Comparison of ENCODE assay signal across 8 mouse cellular contexts in the genomic region with DNA sequence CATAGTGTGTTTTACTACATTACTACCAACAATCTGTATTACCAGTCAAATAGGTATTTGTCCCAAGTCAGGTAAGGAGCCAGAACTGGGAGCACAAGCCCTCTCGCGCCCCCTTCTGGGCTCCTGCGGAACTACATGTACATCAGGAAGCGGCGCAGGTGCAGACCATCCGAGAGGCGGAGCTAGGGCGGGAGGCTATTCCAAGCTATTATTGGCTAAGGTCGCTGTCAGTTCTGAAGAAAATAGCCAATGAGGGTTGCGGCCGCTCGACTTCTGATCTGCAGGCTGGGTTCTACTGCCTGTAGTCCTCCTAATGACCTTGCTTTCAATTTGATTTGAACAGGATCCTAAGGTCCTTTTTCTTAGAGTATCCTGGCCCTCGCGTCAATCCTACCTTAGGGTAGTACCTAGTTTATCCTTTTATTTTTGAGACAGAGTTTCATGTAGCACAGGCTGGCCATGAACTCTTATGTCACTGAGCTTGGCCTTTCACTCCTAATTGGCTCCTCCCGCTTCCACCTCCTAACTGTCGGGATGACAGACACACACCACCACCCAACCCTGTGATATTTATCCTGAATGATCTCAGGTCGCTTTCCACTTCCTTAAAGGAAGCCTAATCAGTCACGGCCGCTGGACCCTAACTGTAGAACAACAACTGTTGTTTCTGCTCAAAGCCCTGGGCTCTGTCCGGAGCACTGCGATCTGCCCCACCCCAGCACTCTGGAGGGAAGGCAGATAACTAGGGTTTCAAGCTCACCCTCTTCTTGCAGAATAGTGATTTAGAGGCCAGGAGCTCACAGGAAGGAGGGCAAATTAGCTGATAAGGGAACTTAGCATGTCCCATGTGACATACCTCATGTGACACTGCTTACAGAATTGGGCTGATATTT. TPM values are rescaled to one million over a fixed set of nuclear protein-coding genes. Genes with fewer than 3 reads are reported as not detected.
A peak's percentile ranks its signal among the peaks of the same experiment; 100 is the strongest.
DNase-seq lines count a peak whose midpoint lies in the region; ATAC-seq and TF ChIP-seq lines count a peak whose summit lies in the region.

No protein-coding gene starts in this region.

- peak overlapping the region; percentile 27 for H3K4me3 ChIP-seq in hindbrain, embryonic 15.5 days

- peak overlapping the region; percentile 51 for H3K4me2 ChIP-seq in hindbrain, embryonic 15.5 days

- in situ Hi-C loops in Patski (cut with MboI; ENCODE audit: low pct_unique_long_range_greater_than_20kb) = no loop called here

- CTCF ChIA-PET in Patski (lab: Charles Lee) = interaction anchor here (0.6 to 2.7 kb wide), 30 partner anchors 9 to 317 kb away, joined by 3 to 14 read pairs (median 4); partner anchors contain the start of gene Slc44a2

- H3K4me1 ChIP-seq in hindbrain, embryonic 15.5 days (replicated peaks) = peaks cover 16% of the 10 kb centered on the region

- no peaks in the 10 kb centered on the region for H3K36me3 ChIP-seq in hindbrain, embryonic 15.5 days

- no peaks in the 10 kb centered on the region for H3K9me3 ChIP-seq in hindbrain, embryonic 15.5 days

- no peak overlapping the region for H3K27ac ChIP-seq in hindbrain, embryonic 15.5 days (replicated peaks)

- H3K27me3 ChIP-seq in Patski = no peaks in the 10 kb centered on the region
- H3K27me3 ChIP-seq in hindbrain, embryonic 15.5 days = no peaks in the 10 kb centered on the region

- peak overlapping the region; percentile 1; the same call in 1 of the 2 replicates for H3K9ac ChIP-seq in hindbrain, embryonic 15.5 days

- POLR2A ChIA-PET in Patski (lab: Charles Lee) = no interaction called here

- DNase-seq in Patski (ENCODE audit: low read depth, low spot score) = peak; percentile 70
- DNase-seq in cerebellum, postnatal 25 days = peak; percentile 98 to 99
- peak; percentile 95 to 96 for DNase-seq in frontal cortex, postnatal 25 days (ENCODE audit: low spot score in 2 of 2)
- peak; percentile 90 for DNase-seq in left cerebral cortex, adult 11 months (ENCODE audit: low spot score)
- peak; percentile 91 to 95 for DNase-seq in lung, postnatal 4 days
- DNase-seq in retina, postnatal 7 days (ENCODE audit: low read depth, low spot score) = peak; percentile 84
- DNase-seq in urinary bladder, adult 2 months (ENCODE audit: low spot score) = peak; percentile 85

- peak; percentile 92 for ATAC-seq in Patski
- ATAC-seq in hindbrain, embryonic 15.5 days (ENCODE audit: low FRiP score, low read depth) = peak; percentile 91

- 16% methylated on average over 21 of the region's 21 CpGs for WGBS in hindbrain, embryonic 15.5 days

- peak; percentile 98 for TF ChIP-seq CTCF in Patski (IDR thresholded peaks at IDR 0.05)

RNA-seq across cellular contexts. Expression of gene Keap1, which starts 18.4 kb away (rescaled TPM):
- 49.7 TPM for polyA plus RNA-seq in Patski (2021)
- polyA plus RNA-seq in hindbrain, embryonic 15.5 days (2015; fragmentation: Nextera tagmentation; extraction: Ambion mirVana) = 66.7 and 68.2 TPM in 2 replicates
- 36.8 and 38.7 TPM in 2 replicates for polyA plus RNA-seq in urinary bladder, adult 2 months (2012; rRNA removed)

RNA-seq across cellular contexts. Expression of gene S1pr5, which starts 27.5 kb away (rescaled TPM):
- not detected for polyA plus RNA-seq in Patski (2021)
- polyA plus RNA-seq in hindbrain, embryonic 15.5 days (2015; fragmentation: Nextera tagmentation; extraction: Ambion mirVana) = 4.1 and 4.6 TPM in 2 replicates
- 0.32 and 0.47 TPM in 2 replicates for polyA plus RNA-seq in urinary bladder, adult 2 months (2012; rRNA removed)

RNA-seq across cellular contexts. Expression of gene Atg4d, which starts 44.4 kb away (rescaled TPM):
- 42.7 TPM for polyA plus RNA-seq in Patski (2021)
- 47.6 and 53.7 TPM in 2 replicates for polyA plus RNA-seq in hindbrain, embryonic 15.5 days (2015; fragmentation: Nextera tagmentation; extraction: Ambion mirVana)
- 23.6 and 27.3 TPM in 2 replicates for polyA plus RNA-seq in urinary bladder, adult 2 months (2012; rRNA removed)

RNA-seq across cellular contexts. Expression of gene Pde4a, which starts 55.2 kb away (rescaled TPM):
- polyA plus RNA-seq in Patski (2021) = 3.0 TPM
- polyA plus RNA-seq in hindbrain, embryonic 15.5 days (2015; fragmentation: Nextera tagmentation; extraction: Ambion mirVana) = 36.5 and 41.0 TPM in 2 replicates
- 8.3 and 11.6 TPM in 2 replicates for polyA plus RNA-seq in urinary bladder, adult 2 months (2012; rRNA removed)
